Mouse (Mus musculus): ENCODE measurements around the gene Cd3d. TPM values are rescaled to one million over a fixed set of nuclear protein-coding genes. Genes with fewer than 3 reads are reported as not detected.

Gene Cd3d
- total and polyA plus RNA-seq, 3 experiments: not detected

- peak; percentile 80 for DNase-seq (ENCODE audit: low read depth, low spot score)
- H3K9me3 ChIP-seq (replicated peaks; ENCODE audit: insufficient read depth, low read length): no peaks in the 10 kb centered on the region
- H3K79me2 ChIP-seq (ENCODE audit: control insufficient read depth, insufficient read depth, low read length, poor library complexity): no peaks in the 10 kb centered on the region
- no peaks in the 10 kb centered on the region for H3K36me3 ChIP-seq (ENCODE audit: control insufficient read depth in 1 of 2, insufficient read depth in 2 of 2, low read length in 2 of 2)
- H3K27me3 ChIP-seq (ENCODE audit: control insufficient read depth in 1 of 2, insufficient read depth in 2 of 2, low read length in 2 of 2): peaks cover 7 to 12% of the 10 kb centered on the region in 2 experiments
- TF ChIP-seq GABPA (IDR thresholded peaks at IDR 0.05; ENCODE audit: low read depth, low read length) (no peak), UBTF (IDR thresholded peaks at IDR 0.05; ENCODE audit: borderline replicate concordance, insufficient read depth, low read depth, low read length) (no peak), USF1 (IDR thresholded peaks at IDR 0.05; ENCODE audit: low read depth, low read length) (no peak), CHD1 (IDR thresholded peaks at IDR 0.05; ENCODE audit: low read depth, low read length) (no peak), RAD21 (IDR thresholded peaks at IDR 0.05; ENCODE audit: low read depth, low read length) (peak; percentile 82), ZNF384 (IDR thresholded peaks at IDR 0.05; ENCODE audit: low read depth, low read length) (no peak), SMC3 (IDR thresholded peaks at IDR 0.05; ENCODE audit: low read depth, low read length) (peak; percentile 93), CTCF (IDR thresholded peaks at IDR 0.05 in 2 of 3, conservative IDR thresholded peaks at IDR 0.05 in 1 of 3; ENCODE audit: control insufficient read depth in 1 of 3, insufficient read depth in 1 of 3, low read depth in 2 of 3, low read length in 3 of 3, poor library complexity in 1 of 3, severe bottlenecking in 1 of 3) (peak; percentile 81 to 85 (median 84)), MYC (IDR thresholded peaks at IDR 0.05; ENCODE audit: low read depth, low read length) (no peak), RCOR1 (IDR thresholded peaks at IDR 0.05; ENCODE audit: low read depth, low read length) (no peak), BHLHE40 (IDR thresholded peaks at IDR 0.05; ENCODE audit: borderline replicate concordance, low read depth, low read length) (no peak), KAT2A (conservative IDR thresholded peaks at IDR 0.05; ENCODE audit: low read depth, low read length) (no peak), MEF2A (IDR thresholded peaks at IDR 0.05; ENCODE audit: extremely low read depth, insufficient replicate concordance, low read depth, low read length, poor library complexity, severe bottlenecking) (no peak), ZC3H11A (IDR thresholded peaks at IDR 0.05; ENCODE audit: low read depth, low read length) (peak; percentile 88), MAFK (IDR thresholded peaks at IDR 0.05; ENCODE audit: borderline replicate concordance, low read depth, low read length) (no peak), ZKSCAN1 (IDR thresholded peaks at IDR 0.05; ENCODE audit: low read depth, low read length) (no peak), POLR2AphosphoS5 (IDR thresholded peaks at IDR 0.05; ENCODE audit: borderline replicate concordance, low read depth, low read length) (no peak), POLR2AphosphoS2 (IDR thresholded peaks at IDR 0.05; ENCODE audit: low read length) (no peak), MXI1 (IDR thresholded peaks at IDR 0.05; ENCODE audit: low read depth, low read length) (no peak), EP300 (IDR thresholded peaks at IDR 0.05; ENCODE audit: low read depth in 1 of 2, low read length in 2 of 2) (no peak), MAZ (IDR thresholded peaks at IDR 0.05; ENCODE audit: low read depth, low read length) (no peak), TBP (IDR thresholded peaks at IDR 0.05; ENCODE audit: low read depth, low read length) (no peak), NRF1 (IDR thresholded peaks at IDR 0.05; ENCODE audit: insufficient read depth, low read depth, low read length, poor library complexity, severe bottlenecking) (no peak), CHD2 (IDR thresholded peaks at IDR 0.05; ENCODE audit: low read length) (no peak)
- no peak overlapping the region for H3K27ac ChIP-seq (ENCODE audit: control insufficient read depth, low read depth, low read length)
- H3K4me3 ChIP-seq (ENCODE audit: control insufficient read depth in 1 of 2, insufficient read depth in 1 of 2, low read depth in 2 of 2, low read length in 2 of 2): no peak overlapping the region
- H3K4me1 ChIP-seq (ENCODE audit: control insufficient read depth in 1 of 2, insufficient read depth in 2 of 2, low read length in 2 of 2): peaks cover 0 to 6% of the 10 kb centered on the region in 2 experiments; a peak in 3 of 4 replicates
- H3K9ac ChIP-seq (ENCODE audit: control insufficient read depth, low read depth, low read length, poor library complexity, severe bottlenecking): no peak overlapping the region
Measured at GRCm38 (mm10) chr9:45022800-45023199, 41.2 kb downstream of the Cd3d start.

Measured in MEL (cell line).